In the genomic region with DNA sequence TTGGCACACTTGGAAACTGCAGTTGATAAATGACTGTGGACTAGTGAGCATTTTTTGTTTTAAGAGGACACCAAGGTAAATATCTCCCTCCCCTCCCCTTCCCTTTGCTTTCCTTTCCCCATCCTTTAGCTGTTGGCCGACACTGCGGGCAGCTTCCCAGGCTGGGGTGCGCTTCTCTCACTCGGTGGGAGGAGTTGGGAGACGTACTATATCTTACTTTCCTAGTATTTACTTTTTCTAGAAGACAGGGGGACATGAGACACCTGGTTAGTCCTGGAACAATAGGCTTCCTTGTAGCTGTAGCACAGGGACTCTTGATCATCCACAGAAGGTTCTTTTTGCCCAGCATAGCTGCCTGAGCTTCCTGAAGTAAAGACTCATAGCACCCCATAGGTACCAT, we compare ENCODE assay signal across 19 mouse cellular contexts. TPM values are rescaled to one million over a fixed set of nuclear protein-coding genes. Genes with fewer than 3 reads are reported as not detected.
A peak's percentile ranks its signal among the peaks of the same experiment; 100 is the strongest.
DNase-seq lines count a peak whose midpoint lies in the region; ATAC-seq and TF ChIP-seq lines count a peak whose summit lies in the region.
"Had no signal": no experiment of that assay in that cellular context is flagged by ENCODE, and none has a peak within 500 bp of the region (broad histone marks: within the 10 kb centered on the region; RNA-seq: fewer than 3 reads in every experiment).

No protein-coding gene starts in this region.

- WGBS in forebrain, embryonic 12.5 days = 92% methylated on average over 5 of the region's 5 CpGs
- WGBS in forebrain, postnatal 0 days = 69% methylated on average over 5 of the region's 5 CpGs
- 73% methylated on average over 5 of the region's 5 CpGs for WGBS in heart, embryonic 16.5 days
- 95% methylated on average over 5 of the region's 5 CpGs for WGBS in midbrain, embryonic 14.5 days
- 86% methylated on average over 5 of the region's 5 CpGs for WGBS in midbrain, postnatal 0 days
- WGBS in neural tube, embryonic 15.5 days = 73% methylated on average over 5 of the region's 5 CpGs

- H3K27me3 ChIP-seq in forebrain, embryonic 12.5 days = no peaks in the 10 kb centered on the region
- H3K27me3 ChIP-seq in forebrain, postnatal 0 days (ENCODE audit: insufficient read depth, low read length) = no peaks in the 10 kb centered on the region
- no peaks in the 10 kb centered on the region for H3K27me3 ChIP-seq in heart, embryonic 16.5 days (ENCODE audit: control insufficient read depth, insufficient read depth, low read length)
- H3K27me3 ChIP-seq in midbrain, embryonic 14.5 days (ENCODE audit: control insufficient read depth, insufficient read depth, low read length) = no peaks in the 10 kb centered on the region
- no peaks in the 10 kb centered on the region for H3K27me3 ChIP-seq in midbrain, postnatal 0 days (ENCODE audit: insufficient read depth, low read length)
- H3K27me3 ChIP-seq in neural tube, embryonic 15.5 days (replicated peaks) = no peaks in the 10 kb centered on the region
- H3K27me3 ChIP-seq: embryonic facial prominence, embryonic 15.5 days had no signal

- no peaks in the 10 kb centered on the region for H3K9me3 ChIP-seq in forebrain, embryonic 12.5 days
- H3K9me3 ChIP-seq in forebrain, postnatal 0 days (ENCODE audit: low read length) = no peaks in the 10 kb centered on the region
- no peaks in the 10 kb centered on the region for H3K9me3 ChIP-seq in heart, embryonic 16.5 days (replicated peaks; ENCODE audit: control insufficient read depth, low read length)
- H3K9me3 ChIP-seq in midbrain, embryonic 14.5 days (ENCODE audit: control insufficient read depth, low read length) = no peaks in the 10 kb centered on the region
- no peaks in the 10 kb centered on the region for H3K9me3 ChIP-seq in midbrain, postnatal 0 days (ENCODE audit: low read length)
- H3K9me3 ChIP-seq in neural tube, embryonic 15.5 days (replicated peaks) = no peaks in the 10 kb centered on the region
- H3K9me3 ChIP-seq: embryonic facial prominence, embryonic 15.5 days; G1E had no signal

- peak overlapping the region; percentile 62 for H3K27ac ChIP-seq in forebrain, embryonic 12.5 days
- no peak overlapping the region for H3K27ac ChIP-seq in forebrain, postnatal 0 days (ENCODE audit: low read depth, low read length)
- peak overlapping the region; percentile 90 for H3K27ac ChIP-seq in heart, embryonic 16.5 days (ENCODE audit: low read length)
- H3K27ac ChIP-seq in midbrain, embryonic 14.5 days (replicated peaks; ENCODE audit: low read depth, low read length) = peak overlapping the region; percentile 67; the same call in 1 of the 2 replicates
- H3K27ac ChIP-seq in midbrain, postnatal 0 days (ENCODE audit: low read depth, low read length) = no peak overlapping the region
- 0 out of 2 replicates have a peak overlapping the region, but pooled peaks have one; percentile 48 for H3K27ac ChIP-seq in neural tube, embryonic 15.5 days (replicated peaks)
- H3K27ac ChIP-seq: embryonic facial prominence, embryonic 15.5 days had no signal

- H3K9ac ChIP-seq in forebrain, embryonic 12.5 days = no peak overlapping the region
- H3K9ac ChIP-seq in forebrain, postnatal 0 days = no peak overlapping the region
- H3K9ac ChIP-seq in heart, embryonic 16.5 days (ENCODE audit: low read length) = no peak overlapping the region
- no peak overlapping the region for H3K9ac ChIP-seq in midbrain, embryonic 14.5 days (replicated peaks; ENCODE audit: low read length)
- H3K9ac ChIP-seq in midbrain, postnatal 0 days (replicated peaks; ENCODE audit: low read length, poor library complexity, severe bottlenecking) = no peak overlapping the region
- H3K9ac ChIP-seq in neural tube, embryonic 15.5 days (replicated peaks) = no peak overlapping the region
- H3K9ac ChIP-seq: embryonic facial prominence, embryonic 15.5 days; hindbrain, embryonic 14.5 days had no signal

- H3K4me1 ChIP-seq in forebrain, embryonic 12.5 days = peaks cover 17% of the 10 kb centered on the region
- no peaks in the 10 kb centered on the region for H3K4me1 ChIP-seq in forebrain, postnatal 0 days (ENCODE audit: insufficient read depth)
- peaks cover 31% of the 10 kb centered on the region for H3K4me1 ChIP-seq in heart, embryonic 16.5 days (ENCODE audit: control insufficient read depth, insufficient read depth, low read length)
- H3K4me1 ChIP-seq in midbrain, embryonic 14.5 days (ENCODE audit: control insufficient read depth, insufficient read depth, low read length) = no peaks in the 10 kb centered on the region
- H3K4me1 ChIP-seq in midbrain, postnatal 0 days (ENCODE audit: insufficient read depth, low read length) = no peaks in the 10 kb centered on the region
- H3K4me1 ChIP-seq in neural tube, embryonic 15.5 days = peaks cover 16% of the 10 kb centered on the region

- no peak for TF ChIP-seq CTCF in forebrain, postnatal 0 days (IDR thresholded peaks at IDR 0.05; ENCODE audit: low read depth)
- no peak for TF ChIP-seq CTCF in midbrain, postnatal 0 days (IDR thresholded peaks at IDR 0.05)

- H3K4me3 ChIP-seq in forebrain, embryonic 12.5 days (replicated peaks) = no peak overlapping the region
- no peak overlapping the region for H3K4me3 ChIP-seq in forebrain, postnatal 0 days (ENCODE audit: low read depth, low read length)
- no peak overlapping the region for H3K4me3 ChIP-seq in heart, embryonic 16.5 days (ENCODE audit: low read length)
- H3K4me3 ChIP-seq in midbrain, embryonic 14.5 days (replicated peaks; ENCODE audit: low read depth, low read length) = no peak overlapping the region
- H3K4me3 ChIP-seq in midbrain, postnatal 0 days (ENCODE audit: low read depth, low read length) = no peak overlapping the region
- H3K4me3 ChIP-seq in neural tube, embryonic 15.5 days (replicated peaks) = no peak overlapping the region
- H3K4me3 ChIP-seq: embryonic facial prominence, embryonic 15.5 days had no signal

- no peak for ATAC-seq in forebrain, embryonic 12.5 days (ENCODE audit: low FRiP score)
- ATAC-seq in forebrain, postnatal 0 days = no peak
- ATAC-seq in heart, embryonic 16.5 days (replicated peaks; ENCODE audit: extremely low read depth, insufficient read depth, low FRiP score) = no peak
- ATAC-seq in midbrain, embryonic 14.5 days (ENCODE audit: low FRiP score, low TSS enrichment) = no peak
- ATAC-seq in midbrain, postnatal 0 days (ENCODE audit: low FRiP score) = no peak
- ATAC-seq in neural tube, embryonic 15.5 days (ENCODE audit: low FRiP score) = no peak
- ATAC-seq: CD4-positive, CD25-positive, alpha-beta regulatory T cell, adult 4 months had no signal

- DNase-seq in forebrain, postnatal 0 days = no peak
- DNase-seq in heart, adult 18-20 months = no peak
- no peak for DNase-seq in midbrain, embryonic 14.5 days
- DNase-seq in midbrain, postnatal 0 days (ENCODE audit: low spot score) = no peak
- no peak for DNase-seq in cerebellum, postnatal 36 days
- DNase-seq: cerebellum, adult 9-11 months; embryo, embryonic 11 days; gastrocnemius, postnatal 10 days; kidney, adult 18-20 months; kidney, postnatal 14 days had no signal

- H3K36me3 ChIP-seq in forebrain, embryonic 12.5 days (replicated peaks) = peaks cover 77% of the 10 kb centered on the region
- peaks cover 78% of the 10 kb centered on the region for H3K36me3 ChIP-seq in forebrain, postnatal 0 days (ENCODE audit: insufficient read depth)
- peaks cover 53% of the 10 kb centered on the region for H3K36me3 ChIP-seq in heart, embryonic 16.5 days (ENCODE audit: control insufficient read depth, insufficient read depth)
- H3K36me3 ChIP-seq in midbrain, embryonic 14.5 days (ENCODE audit: control insufficient read depth, insufficient read depth, low read length) = peaks cover 70% of the 10 kb centered on the region
- peaks cover 56% of the 10 kb centered on the region for H3K36me3 ChIP-seq in midbrain, postnatal 0 days (ENCODE audit: insufficient read depth, low read length)
- peaks cover 76% of the 10 kb centered on the region for H3K36me3 ChIP-seq in neural tube, embryonic 15.5 days

- H3K4me2 ChIP-seq in forebrain, embryonic 12.5 days = no peak overlapping the region
- H3K4me2 ChIP-seq in forebrain, postnatal 0 days (ENCODE audit: low read depth) = no peak overlapping the region
- no peak overlapping the region for H3K4me2 ChIP-seq in heart, embryonic 16.5 days (ENCODE audit: low read depth, low read length)
- no peak overlapping the region for H3K4me2 ChIP-seq in midbrain, embryonic 14.5 days (ENCODE audit: low read length)
- no peak overlapping the region for H3K4me2 ChIP-seq in midbrain, postnatal 0 days (ENCODE audit: low read depth, low read length, poor library complexity, severe bottlenecking)
- H3K4me2 ChIP-seq in neural tube, embryonic 15.5 days = no peak overlapping the region
- H3K4me2 ChIP-seq: embryonic facial prominence, embryonic 15.5 days; hindbrain, embryonic 14.5 days had no signal

RNA-seq across cellular contexts. Expression of gene Cnnm3, which starts 12.4 kb away (rescaled TPM):
- 3.4 and 4.5 TPM in 2 replicates for polyA plus RNA-seq in forebrain, embryonic 12.5 days (2016; fragmentation: Nextera tagmentation; extraction: Ambion mirVana)
- 25.6 and 29.1 TPM in 2 replicates for total RNA-seq in forebrain, postnatal 0 days (2014; rRNA removed)
- 3.7 and 4.8 TPM in 2 replicates for polyA plus RNA-seq in forebrain, postnatal 0 days (2015; fragmentation: Nextera tagmentation; extraction: Ambion mirVana)
- polyA plus RNA-seq in heart, embryonic 16.5 days (2015; fragmentation: Nextera tagmentation; extraction: Ambion mirVana) = 1.8 and 2.4 TPM in 2 replicates
- 10 to 100 TPM; 13.1 to 16.6 TPM for total RNA-seq in heart, adult 18-20 months (2021)
- 6.5 and 7.6 TPM in 2 replicates for polyA plus RNA-seq in midbrain, embryonic 14.5 days (2014; fragmentation: Nextera tagmentation; extraction: Ambion mirVana)
- total RNA-seq in midbrain, postnatal 0 days (2014; rRNA removed) = 32.9 and 40.8 TPM in 2 replicates
- 4.3 and 5.2 TPM in 2 replicates for polyA plus RNA-seq in midbrain, postnatal 0 days (2015; fragmentation: Nextera tagmentation; extraction: Ambion mirVana)
- 3.1 and 4.5 TPM in 2 replicates for polyA plus RNA-seq in neural tube, embryonic 15.5 days (2015; fragmentation: Nextera tagmentation; extraction: Ambion mirVana)

RNA-seq across cellular contexts. Expression of gene Ankrd23, which starts 12.6 kb away (rescaled TPM):
- polyA plus RNA-seq in forebrain, embryonic 12.5 days (2016; fragmentation: Nextera tagmentation; extraction: Ambion mirVana) = 14.8 and 15.0 TPM in 2 replicates
- 6.3 and 9.8 TPM in 2 replicates for total RNA-seq in forebrain, postnatal 0 days (2014; rRNA removed)
- 4.5 and 5.3 TPM in 2 replicates for polyA plus RNA-seq in forebrain, postnatal 0 days (2015; fragmentation: Nextera tagmentation; extraction: Ambion mirVana)
- polyA plus RNA-seq in heart, embryonic 16.5 days (2015; fragmentation: Nextera tagmentation; extraction: Ambion mirVana) = 30.2 and 32.7 TPM in 2 replicates
- total RNA-seq in heart, adult 18-20 months (2021) = 100 to 1,000 TPM; 315 to 408 TPM
- 10.4 and 10.5 TPM in 2 replicates for polyA plus RNA-seq in midbrain, embryonic 14.5 days (2014; fragmentation: Nextera tagmentation; extraction: Ambion mirVana)
- 9.8 and 11.6 TPM in 2 replicates for total RNA-seq in midbrain, postnatal 0 days (2014; rRNA removed)
- polyA plus RNA-seq in midbrain, postnatal 0 days (2015; fragmentation: Nextera tagmentation; extraction: Ambion mirVana) = 12.8 and 14.8 TPM in 2 replicates
- 21.6 and 21.8 TPM in 2 replicates for polyA plus RNA-seq in neural tube, embryonic 15.5 days (2015; fragmentation: Nextera tagmentation; extraction: Ambion mirVana)

RNA-seq across cellular contexts. Expression of gene Gm42417, which starts 15.2 kb away (rescaled TPM):
- polyA plus RNA-seq in forebrain, embryonic 12.5 days (2016; fragmentation: Nextera tagmentation; extraction: Ambion mirVana) = 0.50 TPM in 1 of 2 replicates, not detected in the other
- total RNA-seq in forebrain, postnatal 0 days (2014; rRNA removed) = 0.38 TPM in 1 of 2 replicates, not detected in the other
- 0.27 TPM in 1 of 2 replicates, not detected in the other for polyA plus RNA-seq in forebrain, postnatal 0 days (2015; fragmentation: Nextera tagmentation; extraction: Ambion mirVana)
- not detected in 2 replicates for polyA plus RNA-seq in heart, embryonic 16.5 days (2015; fragmentation: Nextera tagmentation; extraction: Ambion mirVana)
- total RNA-seq in heart, adult 18-20 months (2021) = 100 to 1,000 TPM; 174 to 267 TPM
- not detected in 2 replicates for polyA plus RNA-seq in midbrain, embryonic 14.5 days (2014; fragmentation: Nextera tagmentation; extraction: Ambion mirVana)
- total RNA-seq in midbrain, postnatal 0 days (2014; rRNA removed) = not detected in 2 replicates
- polyA plus RNA-seq in midbrain, postnatal 0 days (2015; fragmentation: Nextera tagmentation; extraction: Ambion mirVana) = 0.42 and 0.65 TPM in 2 replicates
- polyA plus RNA-seq in neural tube, embryonic 15.5 days (2015; fragmentation: Nextera tagmentation; extraction: Ambion mirVana) = 0.36 and 1.2 TPM in 2 replicates
- total RNA-seq: G1E; liver, adult 2 months had no signal
- polyA plus RNA-seq: liver, adult 2 months; small intestine, adult 2 months had no signal

RNA-seq across cellular contexts. Expression of gene Ankrd39, which starts 23.2 kb away (rescaled TPM):
- 16.7 and 17.9 TPM in 2 replicates for polyA plus RNA-seq in forebrain, embryonic 12.5 days (2016; fragmentation: Nextera tagmentation; extraction: Ambion mirVana)
- 19.3 and 25.5 TPM in 2 replicates for total RNA-seq in forebrain, postnatal 0 days (2014; rRNA removed)
- polyA plus RNA-seq in forebrain, postnatal 0 days (2015; fragmentation: Nextera tagmentation; extraction: Ambion mirVana) = 21.1 and 23.6 TPM in 2 replicates
- polyA plus RNA-seq in heart, embryonic 16.5 days (2015; fragmentation: Nextera tagmentation; extraction: Ambion mirVana) = 31.1 and 32.5 TPM in 2 replicates
- 1 to 10 TPM; 5.8 to 6.2 TPM for total RNA-seq in heart, adult 18-20 months (2021)
- polyA plus RNA-seq in midbrain, embryonic 14.5 days (2014; fragmentation: Nextera tagmentation; extraction: Ambion mirVana) = 22.3 and 28.5 TPM in 2 replicates
- 27.9 and 30.4 TPM in 2 replicates for total RNA-seq in midbrain, postnatal 0 days (2014; rRNA removed)
- 34.3 and 40.9 TPM in 2 replicates for polyA plus RNA-seq in midbrain, postnatal 0 days (2015; fragmentation: Nextera tagmentation; extraction: Ambion mirVana)
- 29.4 and 33.0 TPM in 2 replicates for polyA plus RNA-seq in neural tube, embryonic 15.5 days (2015; fragmentation: Nextera tagmentation; extraction: Ambion mirVana)

RNA-seq across cellular contexts. Expression of gene Sema4c, which starts 34.1 kb away (rescaled TPM):
- 29.8 and 31.7 TPM in 2 replicates for polyA plus RNA-seq in forebrain, embryonic 12.5 days (2016; fragmentation: Nextera tagmentation; extraction: Ambion mirVana)
- 32.8 and 39.1 TPM in 2 replicates for total RNA-seq in forebrain, postnatal 0 days (2014; rRNA removed)
- polyA plus RNA-seq in forebrain, postnatal 0 days (2015; fragmentation: Nextera tagmentation; extraction: Ambion mirVana) = 17.3 and 24.1 TPM in 2 replicates
- 7.8 and 8.8 TPM in 2 replicates for polyA plus RNA-seq in heart, embryonic 16.5 days (2015; fragmentation: Nextera tagmentation; extraction: Ambion mirVana)
- total RNA-seq in heart, adult 18-20 months (2021) = 10 to 100 TPM in 1 of 2 experiments, 1 to 10 TPM in 1; 9.2 to 10.4 TPM
- polyA plus RNA-seq in midbrain, embryonic 14.5 days (2014; fragmentation: Nextera tagmentation; extraction: Ambion mirVana) = 4.7 and 8.7 TPM in 2 replicates
- 30.0 and 32.7 TPM in 2 replicates for total RNA-seq in midbrain, postnatal 0 days (2014; rRNA removed)
- 14.7 and 18.0 TPM in 2 replicates for polyA plus RNA-seq in midbrain, postnatal 0 days (2015; fragmentation: Nextera tagmentation; extraction: Ambion mirVana)
- polyA plus RNA-seq in neural tube, embryonic 15.5 days (2015; fragmentation: Nextera tagmentation; extraction: Ambion mirVana) = 20.5 and 20.8 TPM in 2 replicates
- polyA plus RNA-seq: G1E had no signal

Comparison
In these comparisons a context has a peak if more than half of its experiments do, and no peak if none do; other contexts are left out.
1. H3K27ac ChIP-seq: peak in forebrain, embryonic 12.5 days (single experiment), heart, embryonic 16.5 days (single experiment), midbrain, embryonic 14.5 days (single experiment) and neural tube, embryonic 15.5 days (single experiment); none in forebrain, postnatal 0 days (single experiment) and midbrain, postnatal 0 days (single experiment).